Mouse (Mus musculus) myocyte (in vitro differentiated cells): ENCODE data around the gene Pdcd2l. TPM values are rescaled to one million over a fixed set of nuclear protein-coding genes. Genes with fewer than 3 reads are reported as not detected.

Experiments used
- H3K27me3 ChIP-seq: one replicate; pipeline ENCODE4 v1.6.1; 2011; ENCODE audit not compliant: control insufficient read depth, insufficient read depth, insufficient read length
- H3K36me3 ChIP-seq: one replicate; pipeline ENCODE4 v1.6.1; 2011; ENCODE audit not compliant: control insufficient read depth, insufficient read depth
- H3K4me2 ChIP-seq: one replicate; pipeline ENCODE4 v1.6.1; 2011; ENCODE audit warnings: low read depth, control low read depth
- H3K4me3 ChIP-seq: one replicate; pipeline ENCODE4 v1.5.1; 2011; ENCODE audit warnings: mild to moderate bottlenecking, control low read depth, moderate library complexity
- H3K79me2 ChIP-seq: one replicate; pipeline ENCODE4 v1.6.1; 2011; ENCODE audit not compliant: control insufficient read depth, insufficient read depth
- H3ac ChIP-seq: one replicate; pipeline ENCODE4 v1.6.1; 2011; ENCODE audit not compliant: control insufficient read depth, insufficient read length
- CEBPB ChIP-seq: IDR thresholded peaks from 2 replicates; pipeline ENCODE4 v1.6.1; 2011; ENCODE audit warnings: mild to moderate bottlenecking, moderate library complexity; ENCODE audit not compliant: poor library complexity, insufficient read depth, severe bottlenecking
- E2F4 ChIP-seq: IDR thresholded peaks from one replicate; pipeline ENCODE4 v1.6.1; 2011; ENCODE audit warnings: mild to moderate bottlenecking, control low read depth, moderate library complexity; ENCODE audit not compliant: insufficient read depth
- MAX ChIP-seq: IDR thresholded peaks from one replicate; pipeline ENCODE4 v1.6.1; 2011; ENCODE audit warnings: low read depth, mild to moderate bottlenecking, control low read depth
- MYOD1 ChIP-seq, 3 experiments: IDR thresholded peaks; one replicate each; pipeline ENCODE4 v1.6.1; 2011; ENCODE audit warnings: control low read depth in 2 of 3, low read depth in 2 of 3, mild to moderate bottlenecking in 2 of 3, moderate library complexity in 1 of 3; ENCODE audit not compliant: insufficient read length in 2 of 3, control insufficient read depth in 1 of 3
- MYOG ChIP-seq, 3 experiments: IDR thresholded peaks; one replicate each; pipeline ENCODE4 v1.6.1; 2011; ENCODE audit warnings: control low read depth in 2 of 3, low read depth in 2 of 3, mild to moderate bottlenecking in 2 of 3; ENCODE audit not compliant: insufficient read length in 2 of 3, control insufficient read depth in 1 of 3, insufficient read depth in 1 of 3
- POLR2AphosphoS2 ChIP-seq: IDR thresholded peaks from one replicate; pipeline ENCODE4 v1.6.1; 2011; ENCODE audit warnings: low read depth, control low read depth; ENCODE audit not compliant: insufficient read length
- REST ChIP-seq: IDR thresholded peaks from one replicate; pipeline ENCODE4 v1.6.1; 2011; ENCODE audit warnings: mild to moderate bottlenecking, control low read depth, moderate library complexity; ENCODE audit not compliant: insufficient read depth, insufficient read length
- SRF ChIP-seq: IDR thresholded peaks from one replicate; pipeline ENCODE4 v1.6.1; 2011; ENCODE audit warnings: low read depth; ENCODE audit not compliant: control insufficient read depth, insufficient read length
- TCF12 ChIP-seq: IDR thresholded peaks from one replicate; pipeline ENCODE4 v1.6.1; 2011; ENCODE audit warnings: mild to moderate bottlenecking, control low read depth; ENCODE audit not compliant: poor library complexity, insufficient read depth, severe bottlenecking
- TCF3 ChIP-seq: IDR thresholded peaks from one replicate; pipeline ENCODE4 v1.6.1; 2011; ENCODE audit warnings: low read depth, control low read depth; ENCODE audit not compliant: insufficient read length
- USF1 ChIP-seq: IDR thresholded peaks from one replicate; pipeline ENCODE4 v1.6.1; 2011; ENCODE audit warnings: low read depth, mild to moderate bottlenecking, control low read depth, moderate library complexity
- polyA plus RNA-seq: library from polyadenylated mRNA; unstranded; fragments of >200 nt; fragmentation: generic; extraction: Trizol; gene quantifications from one replicate; pipeline ENCODE4 v1.2.1, GENCODE M21; 2012; ENCODE audit warnings: missing spikeins

The Pdcd2l gene
- polyA plus RNA-seq, 1 experiment, result 48.4 TPM

GRCm38 (mm10) chr7:34221594-34222250, 25.3 kb upstream of the Pdcd2l start:
- no peak overlapping the region for H3ac ChIP-seq
- peaks cover 32% of the 10 kb centered on the region for H3K79me2 ChIP-seq
- no peak overlapping the region for H3K4me3 ChIP-seq
- H3K36me3 ChIP-seq, result peaks cover 44% of the 10 kb centered on the region
- TF ChIP-seq MAX (no peak), POLR2AphosphoS2 (no peak)
- H3K27me3 ChIP-seq, result no peaks in the 10 kb centered on the region
- H3K4me2 ChIP-seq, result no peak overlapping the region

GRCm38 (mm10) chr7:34218496-34218895, 22.0 kb upstream of the Pdcd2l start:
- Histone ChIP-seq H3ac (no peak overlapping the region), H3K79me2 (peaks cover 8% of the 10 kb centered on the region), H3K27me3 (no peaks in the 10 kb centered on the region), H3K4me2 (no peak overlapping the region), H3K36me3 (peaks cover 58% of the 10 kb centered on the region), H3K4me3 (no peak overlapping the region)
- TF ChIP-seq USF1, result no peak
- TF ChIP-seq MAX, result no peak
- no peak for TF ChIP-seq REST
- TF ChIP-seq MYOD1 (IDR thresholded peaks at IDR 0.05; ENCODE audit: control insufficient read depth in 1 of 3, insufficient read length in 2 of 3, low read depth in 2 of 3), result no peak
- TF ChIP-seq MYOG (IDR thresholded peaks at IDR 0.05; ENCODE audit: control insufficient read depth in 1 of 3, insufficient read depth in 1 of 3, insufficient read length in 2 of 3, low read depth in 2 of 3), result no peak
- TF ChIP-seq SRF, result no peak
- no peak for TF ChIP-seq E2F4
- TF ChIP-seq TCF12, result no peak
- no peak for TF ChIP-seq CEBPB

GRCm38 (mm10) chr7:34216474-34216873, 20.0 kb upstream of the Pdcd2l start:
- peaks cover 45% of the 10 kb centered on the region for H3K36me3 ChIP-seq
- no peak overlapping the region for H3K4me2 ChIP-seq
- TF ChIP-seq CEBPB, result no peak
- peak; percentile 52 for TF ChIP-seq POLR2AphosphoS2
- no peak overlapping the region for H3ac ChIP-seq
- H3K4me3 ChIP-seq, result no peak overlapping the region
- H3K79me2 ChIP-seq, result no peaks in the 10 kb centered on the region
- no peaks in the 10 kb centered on the region for H3K27me3 ChIP-seq

GRCm38 (mm10) chr7:34215481-34215880, 19.0 kb upstream of the Pdcd2l start:
- H3K4me3 ChIP-seq, result no peak overlapping the region
- TF ChIP-seq TCF12, result no peak
- peak; percentile 46 for TF ChIP-seq POLR2AphosphoS2

DNA sequence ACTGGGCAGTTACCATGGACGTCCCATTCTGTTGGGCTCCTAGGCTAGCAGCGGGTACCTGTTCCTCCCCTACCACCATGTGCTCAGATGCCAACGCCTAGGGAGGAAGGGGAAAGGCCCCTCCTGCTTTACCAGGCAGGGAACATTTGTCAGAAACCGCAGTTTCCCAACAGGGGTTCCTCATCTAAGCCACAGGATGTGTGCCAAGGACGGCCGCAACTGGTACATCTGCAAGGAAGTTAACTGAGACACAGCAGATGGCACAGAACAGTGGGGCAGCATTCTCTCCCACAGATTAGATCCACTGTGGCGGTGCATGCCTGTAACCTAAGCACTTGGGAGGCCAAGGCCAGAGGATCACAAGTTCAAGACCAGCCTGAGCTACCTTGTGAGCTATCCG, 18.2 kb upstream of the Pdcd2l start:
- Histone ChIP-seq H3K4me2 (no peak overlapping the region), H3K36me3 (peaks cover 57% of the 10 kb centered on the region), H3K79me2 (no peaks in the 10 kb centered on the region), H3K4me3 (no peak overlapping the region), H3K27me3 (no peaks in the 10 kb centered on the region), H3ac (no peak overlapping the region)
- no peak for TF ChIP-seq MAX

More at GRCm38 (mm10) chr7:34215481-34215880, 19.0 kb upstream of the Pdcd2l start:
- peaks cover 51% of the 10 kb centered on the region for H3K36me3 ChIP-seq
- H3K27me3 ChIP-seq, result no peaks in the 10 kb centered on the region
- no peaks in the 10 kb centered on the region for H3K79me2 ChIP-seq
- H3ac ChIP-seq, result no peak overlapping the region
- no peak overlapping the region for H3K4me2 ChIP-seq

- no peak overlapping the region for H3K4me3 ChIP-seq
- H3K4me2 ChIP-seq, result no peak overlapping the region
- peaks cover 58% of the 10 kb centered on the region for H3K36me3 ChIP-seq
- no peaks in the 10 kb centered on the region for H3K27me3 ChIP-seq
- TF ChIP-seq USF1 (no peak), POLR2AphosphoS2 (no peak), E2F4 (no peak), MYOD1 (IDR thresholded peaks at IDR 0.05; ENCODE audit: control insufficient read depth in 1 of 3, insufficient read length in 2 of 3, low read depth in 2 of 3) (no peak), TCF12 (no peak), SRF (no peak), TCF3 (no peak), REST (no peak), MYOG (IDR thresholded peaks at IDR 0.05; ENCODE audit: control insufficient read depth in 1 of 3, insufficient read depth in 1 of 3, insufficient read length in 2 of 3, low read depth in 2 of 3) (no peak)
- no peaks in the 10 kb centered on the region for H3K79me2 ChIP-seq
- no peak overlapping the region for H3ac ChIP-seq
Observed at GRCm38 (mm10) chr7:34213281-34213680, 16.8 kb upstream of the Pdcd2l start.
